Mouse (Mus musculus) frontal cortex, postnatal 25 days (tissue): ENCODE results near the gene Flot2.

Experiments
- DNase-seq, 2 experiments: peaks; one replicate each; pipeline ENCODE4 v3.0.0; 2022; ENCODE audit warnings: low spot score in 2 of 2

Gene Flot2

GRCm38 (mm10) chr11:78102958-78103747 lies 65.4 kb downstream of the Flot2 start:
- no peak for DNase-seq

DNA sequence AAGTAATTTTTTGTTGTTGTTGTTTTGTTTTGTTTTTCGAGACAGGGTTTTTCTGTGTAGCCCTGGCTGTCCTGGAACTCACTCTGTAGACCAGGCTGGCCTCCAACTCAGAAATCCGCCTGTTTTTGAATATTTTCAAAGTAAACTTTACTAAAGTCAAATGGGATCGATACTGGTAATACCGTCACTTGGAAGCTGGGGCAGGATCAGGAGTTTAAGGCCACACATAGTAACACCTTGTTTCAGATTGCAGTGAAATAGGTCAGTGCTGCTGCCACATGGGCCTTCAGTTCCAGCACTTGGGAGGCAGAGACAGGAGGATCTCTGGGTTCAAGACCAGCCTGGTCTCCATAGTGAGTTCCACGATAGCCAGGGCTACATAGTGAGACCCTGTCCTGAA lies 66.8 kb downstream of the Flot2 start:
- no peak for DNase-seq
